Mouse (Mus musculus) splenic B cell, adult 2 months (primary cell): ENCODE measurements at regions not wholly inside any gene's neighbourhood (a gene's known extent, or its start where the extent isn't known, plus 50 kb on each side); places are given as distances from the start of the nearest gene placed in this dataset.

Source experiments
- DNase-seq: peaks from one replicate; pipeline ENCODE4 v3.0.0-alpha.2; 2011; ENCODE audit warnings: low read depth, low spot score
- H3K27me3 ChIP-seq: 2 replicates; pipeline ENCODE4 v1.6.1; 2012; ENCODE audit warnings: mild to moderate bottlenecking, low read length, moderate library complexity, mixed read lengths; ENCODE audit not compliant: control insufficient read depth, poor library complexity, insufficient read depth, severe bottlenecking
- H3K36me3 ChIP-seq: 2 replicates; pipeline ENCODE4 v1.6.1; 2012; ENCODE audit warnings: mild to moderate bottlenecking, low read length, moderate library complexity, mixed read lengths; ENCODE audit not compliant: control insufficient read depth, poor library complexity, insufficient read depth, severe bottlenecking

DNA sequence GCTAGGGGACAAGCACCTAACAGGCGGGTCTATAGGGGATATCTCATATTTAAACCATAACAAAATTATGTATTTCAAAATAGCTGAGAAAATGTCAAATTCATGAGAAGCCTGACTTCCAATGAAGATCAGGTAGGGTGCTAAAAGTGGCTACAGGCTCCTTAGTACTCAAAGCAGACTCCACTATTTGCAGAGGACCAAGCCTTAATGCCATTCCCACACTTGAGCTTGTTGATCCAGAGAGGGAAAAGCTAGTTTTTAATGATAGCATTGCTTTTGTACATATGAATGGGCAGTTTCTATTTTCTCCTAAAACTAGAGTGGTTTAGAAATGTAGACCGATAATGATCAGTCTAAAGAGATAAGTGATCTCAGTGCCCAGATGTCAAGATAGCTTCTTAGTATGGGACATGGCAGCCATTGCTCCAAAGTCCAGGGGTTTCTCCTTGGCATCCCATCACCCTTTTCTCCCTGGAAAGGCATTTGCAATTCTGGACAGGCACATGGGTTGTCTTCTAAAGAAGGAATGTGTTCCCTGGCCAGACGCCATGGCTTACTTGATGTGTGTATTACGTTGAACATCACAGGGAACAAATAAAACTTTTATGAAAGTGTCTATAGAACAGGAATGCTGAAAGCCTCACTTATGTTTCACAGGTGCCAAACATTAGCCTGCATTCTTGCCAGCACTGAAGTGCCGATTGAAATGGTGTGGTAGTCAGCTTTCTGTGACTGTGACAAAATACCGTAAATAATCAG is 106.9 kb upstream of the Foxa2 start:
- no peak for DNase-seq
- Histone ChIP-seq H3K27me3 (no peaks in the 10 kb centered on the region), H3K36me3 (no peaks in the 10 kb centered on the region)

DNA sequence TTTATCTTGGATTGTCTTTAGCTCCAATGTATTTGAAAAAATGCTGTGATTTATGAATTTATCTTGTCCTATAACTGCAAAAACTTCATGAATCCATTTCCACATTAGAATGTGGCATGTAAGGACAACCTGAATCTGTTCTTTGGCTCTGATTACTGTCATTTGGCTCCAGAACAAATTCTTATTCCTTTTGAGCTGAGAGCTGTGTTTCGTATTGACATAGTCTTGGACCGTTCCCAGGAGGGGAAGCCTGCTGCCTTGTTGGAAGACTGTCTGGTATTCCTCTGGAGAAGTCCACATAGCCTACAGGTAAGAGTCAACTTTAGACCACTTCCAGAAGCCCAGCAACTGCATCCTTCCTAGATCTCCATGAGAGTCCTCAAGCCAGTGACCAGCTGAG is 109.4 kb upstream of the Foxa2 start:
- Histone ChIP-seq H3K27me3 (no peaks in the 10 kb centered on the region), H3K36me3 (no peaks in the 10 kb centered on the region)
- no peak for DNase-seq

DNA sequence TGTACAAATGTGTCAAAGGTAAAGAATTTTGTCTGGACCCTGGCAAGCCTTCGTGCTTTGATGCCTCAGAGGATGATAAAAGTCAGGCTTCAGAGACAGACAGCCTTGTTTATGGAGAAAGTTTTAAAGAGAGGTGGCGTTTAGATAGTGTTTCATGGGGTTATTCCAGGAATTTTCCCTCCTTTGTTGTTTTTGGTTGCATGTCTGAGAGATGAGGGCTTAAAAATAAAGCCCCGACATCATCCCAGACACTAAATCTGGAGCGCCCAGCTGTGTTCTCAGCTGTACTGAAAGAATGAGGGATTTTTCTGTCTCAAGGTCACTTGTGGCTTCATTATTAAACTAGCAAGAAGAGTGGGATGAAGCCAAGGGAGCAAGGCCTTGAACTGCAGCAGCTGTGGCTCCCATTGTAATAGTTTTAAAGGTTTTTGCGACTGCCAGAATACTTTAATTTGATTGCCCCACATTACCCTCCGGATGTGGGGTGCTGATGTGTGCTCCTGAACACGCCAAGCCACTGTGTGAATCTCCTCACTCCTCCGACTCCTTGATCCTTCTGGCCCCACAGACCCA is 112.3 kb upstream of the Foxa2 start:
- no peak for DNase-seq
- Histone ChIP-seq H3K27me3 (no peaks in the 10 kb centered on the region), H3K36me3 (no peaks in the 10 kb centered on the region)

DNA sequence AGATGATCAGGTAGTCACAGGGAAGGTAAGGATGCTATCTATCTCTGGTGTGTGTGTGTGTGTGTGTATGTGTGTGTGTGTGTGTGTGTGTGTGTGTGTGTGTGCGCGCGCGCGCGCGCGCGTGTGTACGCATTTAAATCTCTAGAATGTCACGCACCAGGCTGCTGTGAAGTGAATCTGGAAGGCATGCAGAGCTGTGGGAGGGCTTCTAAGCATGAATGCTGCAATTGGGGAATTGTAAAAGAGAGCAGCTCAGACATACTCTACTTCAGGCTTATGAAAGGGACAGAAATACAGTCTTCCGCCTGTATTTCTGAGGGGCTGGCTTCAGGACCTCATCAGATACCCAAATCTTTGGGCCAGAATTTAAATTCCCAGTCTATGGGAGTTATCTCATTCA is 114.2 kb upstream of the Foxa2 start:
- no peaks in the 10 kb centered on the region for H3K27me3 ChIP-seq
- no peak for DNase-seq
- no peaks in the 10 kb centered on the region for H3K36me3 ChIP-seq

DNA sequence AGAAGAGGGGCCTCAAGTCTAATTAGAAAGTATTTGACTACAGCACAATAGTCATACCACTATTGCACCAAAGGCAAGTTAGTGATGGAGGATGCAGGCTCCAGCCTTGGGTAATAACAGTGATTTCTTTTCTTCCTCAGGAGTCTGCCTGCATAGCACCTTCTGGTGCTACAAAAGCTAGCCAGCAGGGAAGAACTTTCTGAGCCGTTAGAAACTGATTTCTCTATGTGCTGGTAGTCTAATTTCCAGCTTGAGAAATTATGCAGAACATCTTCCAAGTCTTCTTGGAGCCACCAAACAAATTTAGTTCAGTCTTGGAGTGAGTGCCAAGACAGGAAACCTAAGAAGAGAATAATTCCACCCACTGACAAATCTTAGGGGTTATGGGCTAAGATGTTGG is 115.2 kb upstream of the Foxa2 start:
- no peak for DNase-seq
- H3K36me3 ChIP-seq, result no peaks in the 10 kb centered on the region
- no peaks in the 10 kb centered on the region for H3K27me3 ChIP-seq

DNA sequence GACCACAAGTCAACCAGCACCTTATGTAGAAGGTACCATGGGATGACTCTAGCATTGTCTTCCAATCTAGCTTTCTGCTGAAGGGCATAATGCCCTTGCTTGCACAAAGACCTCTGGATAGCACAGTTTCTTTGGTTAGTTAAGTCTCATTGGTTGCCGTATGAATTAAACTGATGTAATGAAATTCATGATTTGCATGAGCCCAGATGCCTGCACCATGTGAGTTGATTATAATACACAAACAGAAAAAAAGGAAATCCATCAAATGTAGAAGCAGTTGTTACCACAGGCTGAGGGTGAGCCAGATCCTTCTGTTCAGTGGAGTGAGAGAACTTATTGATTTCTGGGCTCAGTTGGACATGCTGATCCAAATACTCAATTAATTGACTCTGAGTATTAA is 115.8 kb upstream of the Foxa2 start:
- Histone ChIP-seq H3K36me3 (no peaks in the 10 kb centered on the region), H3K27me3 (no peaks in the 10 kb centered on the region)
- no peak for DNase-seq

DNA sequence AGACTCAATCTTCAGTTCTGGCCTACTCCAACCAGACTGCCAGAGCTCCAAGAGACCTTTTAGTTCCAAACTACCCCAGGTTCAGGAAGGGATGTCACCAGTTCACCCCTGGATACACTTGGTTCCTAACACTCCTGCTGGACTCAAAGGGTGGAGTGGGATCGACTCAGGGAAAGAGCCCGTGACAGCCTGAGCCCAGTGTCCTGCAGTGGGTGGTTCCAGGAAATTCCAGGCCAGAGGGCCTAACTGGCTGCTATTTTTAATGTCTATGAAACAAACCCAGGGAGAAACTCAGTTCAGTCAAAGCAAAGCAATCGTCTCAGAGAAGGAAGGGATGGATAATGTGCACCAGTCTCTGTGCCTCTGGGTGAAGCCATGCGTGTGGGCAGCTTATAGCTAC is 124.3 kb upstream of the Foxa2 start:
- DNase-seq, result no peak
- Histone ChIP-seq H3K27me3 (no peaks in the 10 kb centered on the region), H3K36me3 (no peaks in the 10 kb centered on the region)

DNA sequence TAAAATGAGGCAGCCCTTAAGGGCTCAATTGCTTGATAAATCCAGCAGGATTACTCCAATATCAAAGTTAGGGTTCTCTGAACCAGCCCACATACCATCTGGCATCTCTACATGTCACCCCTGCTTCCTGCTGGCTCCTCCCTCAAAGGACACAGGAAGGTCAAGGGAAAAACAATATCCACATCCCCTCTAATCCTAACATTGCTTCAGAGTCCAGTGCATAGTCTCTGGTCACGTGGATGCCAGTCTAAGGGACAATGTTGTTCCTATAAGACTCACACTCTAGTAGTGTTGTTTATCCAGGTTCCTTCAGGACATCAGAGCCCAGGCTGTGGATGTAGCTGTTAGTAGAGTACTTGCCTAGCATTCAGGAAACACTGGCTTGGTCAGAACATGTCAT is 124.9 kb upstream of the Foxa2 start:
- no peak for DNase-seq
- no peaks in the 10 kb centered on the region for H3K36me3 ChIP-seq
- no peaks in the 10 kb centered on the region for H3K27me3 ChIP-seq

DNA sequence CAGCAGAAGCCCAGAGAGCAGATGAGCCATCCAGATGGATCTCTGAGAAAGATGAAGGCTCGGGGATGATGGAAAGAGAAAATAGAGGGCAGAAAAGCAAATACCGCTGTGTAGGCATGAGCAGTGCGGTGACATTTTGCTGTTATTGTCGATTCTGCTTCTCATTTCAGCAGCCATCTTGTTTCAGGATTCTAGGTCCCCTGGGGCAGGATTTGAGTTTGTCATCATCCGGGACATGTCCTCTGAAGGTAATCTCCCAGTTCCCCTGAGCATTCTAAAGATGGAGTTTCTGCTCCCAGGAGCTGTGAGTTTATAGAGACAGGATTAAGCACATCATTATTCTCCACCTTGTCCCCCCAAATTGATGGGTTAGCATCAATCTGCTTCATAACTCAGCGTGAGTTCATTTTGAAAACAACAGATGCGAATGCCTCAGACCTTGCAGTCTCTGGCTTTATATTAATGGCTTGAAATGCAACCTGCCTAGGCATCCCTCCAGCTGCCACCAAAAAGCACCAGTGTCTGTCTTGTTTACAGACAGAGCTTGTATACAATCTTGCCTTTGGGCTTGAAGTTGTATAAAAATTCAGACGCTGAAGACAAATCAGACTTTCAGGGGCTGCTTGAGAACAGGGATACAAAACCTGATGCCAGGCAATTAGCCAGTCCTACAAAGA is 128.6 kb upstream of the Foxa2 start:
- H3K27me3 ChIP-seq, result no peaks in the 10 kb centered on the region
- no peaks in the 10 kb centered on the region for H3K36me3 ChIP-seq
- no peak for DNase-seq

DNA sequence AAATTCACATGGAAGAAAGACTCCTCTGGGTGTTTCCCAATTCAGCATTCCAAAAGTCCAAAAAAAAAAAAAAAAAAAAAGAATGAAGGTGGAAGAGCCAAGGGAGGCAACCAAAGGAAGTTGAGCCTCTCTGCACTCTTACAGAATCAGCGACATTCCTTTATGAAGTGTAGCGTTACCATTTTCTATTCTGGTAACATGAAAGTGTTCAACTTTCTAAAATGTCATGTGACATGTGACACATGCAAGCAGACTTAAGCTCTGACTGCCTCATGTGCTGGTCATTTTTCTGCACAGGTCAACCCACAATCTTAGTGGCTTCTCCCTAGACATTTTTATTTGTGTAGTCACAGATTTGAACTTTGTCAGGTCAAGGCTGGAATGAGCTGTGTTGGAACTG is 133.5 kb upstream of the Foxa2 start:
- no peak for DNase-seq
- no peaks in the 10 kb centered on the region for H3K36me3 ChIP-seq
- H3K27me3 ChIP-seq, result no peaks in the 10 kb centered on the region

GRCm38 (mm10) chr2:148181518-148181917 is 134.7 kb upstream of the Foxa2 start:
- H3K27me3 ChIP-seq, result no peaks in the 10 kb centered on the region
- no peak for DNase-seq

GRCm38 (mm10) chr2:148182492-148183052 is 135.8 kb upstream of the Foxa2 start:
- Histone ChIP-seq H3K27me3 (no peaks in the 10 kb centered on the region), H3K36me3 (no peaks in the 10 kb centered on the region)
- DNase-seq, result no peak

More at GRCm38 (mm10) chr2:148181518-148181917, 134.7 kb upstream of the Foxa2 start:
- H3K36me3 ChIP-seq, result no peaks in the 10 kb centered on the region

- DNase-seq, result no peak
- Histone ChIP-seq H3K27me3 (no peaks in the 10 kb centered on the region), H3K36me3 (no peaks in the 10 kb centered on the region)
Measured at GRCm38 (mm10) chr2:148184801-148185212, 138.0 kb upstream of the Foxa2 start.

DNA sequence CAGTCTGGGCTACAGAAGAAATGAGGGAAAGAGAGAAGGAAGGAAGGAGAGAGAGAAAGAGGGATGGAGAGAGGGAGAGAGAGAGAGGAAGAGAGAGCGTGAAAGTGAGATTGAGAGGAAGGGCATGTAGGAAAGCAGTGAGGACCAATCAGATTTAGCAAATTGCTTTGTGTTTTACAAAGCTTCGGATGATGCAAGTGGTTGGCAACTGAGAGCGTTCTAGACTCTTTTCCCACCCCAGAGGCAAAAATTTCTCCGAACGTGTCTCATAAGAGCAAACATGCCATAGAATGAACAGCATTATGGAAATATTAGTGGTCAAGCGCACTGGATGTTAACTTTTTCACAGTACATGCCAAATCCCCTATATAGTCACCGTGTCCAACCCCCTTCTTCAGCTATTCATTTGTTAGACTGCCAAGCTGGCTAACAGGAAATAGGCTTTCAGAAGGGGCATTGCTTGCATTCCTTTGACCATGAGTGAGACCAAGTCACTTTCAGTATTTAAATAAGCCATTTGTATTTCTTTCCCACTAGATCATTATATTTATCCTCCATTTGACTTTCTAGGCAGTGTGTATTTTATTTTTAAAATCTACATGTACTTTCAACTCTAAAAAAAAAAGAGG is 139.7 kb upstream of the Foxa2 start:
- Histone ChIP-seq H3K27me3 (no peaks in the 10 kb centered on the region), H3K36me3 (no peaks in the 10 kb centered on the region)
- no peak for DNase-seq

DNA sequence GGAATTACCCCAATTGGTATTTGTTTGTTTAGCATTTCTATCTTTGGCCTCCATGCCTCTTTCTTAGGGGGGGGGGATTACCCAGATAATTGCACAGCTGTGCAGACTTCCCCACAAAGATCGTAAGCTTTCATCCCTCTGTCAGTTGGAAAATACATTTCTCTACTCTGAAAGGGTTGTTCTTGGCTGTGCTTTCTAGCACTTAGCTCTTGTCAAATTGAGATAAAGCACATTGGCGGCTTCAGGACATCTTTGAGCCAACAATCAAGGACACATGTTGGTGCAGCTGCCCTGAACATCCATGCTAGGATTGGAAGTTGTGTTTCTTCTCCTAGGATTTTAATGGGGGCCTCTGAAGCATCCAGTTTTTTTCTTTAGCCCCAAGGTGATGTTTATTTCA is 142.1 kb upstream of the Foxa2 start:
- Histone ChIP-seq H3K27me3 (no peaks in the 10 kb centered on the region), H3K36me3 (no peaks in the 10 kb centered on the region)
- no peak for DNase-seq
